Mouse (Mus musculus): Measurements from ENCODE around the gene Sfxn1.

Sfxn1 gene

DNA sequence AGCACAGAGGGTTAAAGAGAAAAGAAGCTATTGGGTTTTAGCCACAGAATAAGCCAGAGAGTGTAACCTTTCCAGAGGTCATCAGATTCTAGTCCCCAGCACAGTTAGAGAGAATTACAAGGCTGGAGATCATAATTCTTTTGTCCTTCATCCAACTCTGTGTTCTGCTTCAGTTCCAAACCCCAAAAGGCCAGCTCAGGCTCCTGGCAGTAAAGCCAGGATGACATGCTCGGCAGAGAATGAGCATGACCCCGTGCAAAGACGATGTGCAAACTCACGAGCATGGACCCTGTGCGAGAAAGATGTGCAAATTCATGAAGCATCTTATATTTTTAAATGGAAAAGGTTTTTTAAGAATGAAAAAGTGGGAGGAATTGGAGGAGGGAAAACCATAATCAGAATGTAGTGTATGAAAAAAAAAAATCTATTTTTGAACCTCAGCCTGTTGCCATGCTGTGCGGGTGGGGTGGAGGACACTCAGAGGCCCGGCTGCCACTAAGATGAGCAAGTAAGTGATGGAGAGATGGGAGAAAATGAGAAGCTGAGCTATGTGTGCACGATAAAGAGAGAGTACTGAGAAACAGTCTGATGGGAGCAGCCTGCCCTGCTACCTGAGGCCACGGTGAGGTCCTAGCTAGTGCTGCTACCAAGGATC, 66.2 kb downstream of the Sfxn1 start:
- no peak for DNase-seq (ENCODE audit: low read depth, low spot score)

DNA sequence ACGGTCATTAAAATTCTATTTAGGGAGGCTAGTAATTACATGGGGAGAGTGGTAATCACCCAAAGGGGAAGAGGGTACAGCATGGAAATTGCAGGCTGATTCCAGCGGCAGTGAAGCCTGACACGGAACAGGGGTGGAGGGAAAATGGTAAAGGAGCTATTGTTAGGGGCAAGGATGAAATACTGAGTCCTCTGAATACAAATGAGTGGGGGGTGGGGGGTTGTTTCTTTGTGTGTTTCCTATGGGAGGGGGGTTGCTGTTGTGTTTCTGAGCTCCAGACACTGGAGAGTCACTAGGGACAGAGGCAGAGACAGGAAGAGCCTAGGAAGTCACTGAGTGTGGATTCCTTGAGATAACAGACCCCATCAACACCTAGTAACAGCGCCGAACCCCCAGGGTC, 72.1 kb downstream of the Sfxn1 start:
- DNase-seq (ENCODE audit: low read depth, low spot score) = peak; percentile 14

DNA sequence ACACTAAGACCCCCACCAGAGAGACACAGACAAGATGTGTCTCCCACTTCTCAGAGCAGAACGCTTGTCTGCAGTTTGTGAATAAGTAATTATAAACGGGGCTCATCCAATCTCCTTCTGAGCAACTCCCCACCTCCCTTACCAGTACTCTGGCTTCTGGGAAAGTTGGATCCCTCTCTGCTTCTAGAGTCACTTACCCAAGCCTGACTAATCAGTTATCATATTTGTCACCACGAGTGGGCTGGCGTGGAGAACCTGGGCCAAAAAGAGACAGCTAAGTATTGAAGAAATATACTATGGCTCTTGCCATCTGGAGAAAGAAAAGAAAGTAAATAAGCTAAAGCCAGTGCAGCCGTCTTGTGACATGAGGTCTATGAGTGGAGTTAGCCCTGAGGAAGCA, 73.0 kb downstream of the Sfxn1 start:
- DNase-seq (ENCODE audit: low read depth, low spot score) = no peak

DNA sequence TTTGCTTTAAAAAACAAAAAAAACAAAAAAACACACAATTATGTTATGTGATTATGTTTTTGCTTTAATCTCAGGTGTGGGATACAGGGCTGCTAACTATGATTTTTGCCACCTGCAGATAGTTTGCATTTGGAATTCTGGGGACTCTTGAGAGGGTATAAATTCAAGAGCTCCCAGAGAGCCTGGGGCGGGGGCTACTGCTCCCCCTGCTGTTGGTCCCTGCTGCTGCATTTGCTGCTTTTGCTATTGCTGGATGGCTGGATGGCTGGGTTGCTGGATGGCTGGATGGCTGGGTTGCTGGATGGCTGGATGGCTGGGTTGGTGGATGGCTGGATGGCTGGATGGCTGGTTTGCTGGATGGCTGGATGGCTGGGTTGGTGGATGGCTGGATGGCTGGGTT, 75.7 kb downstream of the Sfxn1 start:
- DNase-seq (ENCODE audit: low read depth, low spot score) = peak; percentile 21

DNA sequence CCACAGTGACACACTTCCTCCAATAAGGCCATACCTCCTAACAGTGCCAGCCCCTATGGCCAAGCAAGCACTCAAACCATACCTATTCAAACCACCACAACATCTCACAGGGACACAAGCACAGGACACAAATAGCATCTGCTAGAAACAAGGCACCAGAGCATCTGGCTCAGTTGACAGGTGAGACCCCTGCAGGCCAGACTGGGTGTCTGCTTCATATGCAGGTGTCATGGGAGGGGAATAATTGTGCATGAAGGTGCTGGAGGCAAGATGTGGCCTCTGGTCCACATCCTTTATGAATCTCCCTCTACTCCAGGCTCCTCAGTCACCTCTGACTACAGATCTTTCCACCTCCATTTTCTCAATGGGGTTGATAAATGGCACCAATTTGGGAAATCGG, 80.8 kb downstream of the Sfxn1 start:
- peak; percentile 72 for DNase-seq (ENCODE audit: low read depth, low spot score)

DNA sequence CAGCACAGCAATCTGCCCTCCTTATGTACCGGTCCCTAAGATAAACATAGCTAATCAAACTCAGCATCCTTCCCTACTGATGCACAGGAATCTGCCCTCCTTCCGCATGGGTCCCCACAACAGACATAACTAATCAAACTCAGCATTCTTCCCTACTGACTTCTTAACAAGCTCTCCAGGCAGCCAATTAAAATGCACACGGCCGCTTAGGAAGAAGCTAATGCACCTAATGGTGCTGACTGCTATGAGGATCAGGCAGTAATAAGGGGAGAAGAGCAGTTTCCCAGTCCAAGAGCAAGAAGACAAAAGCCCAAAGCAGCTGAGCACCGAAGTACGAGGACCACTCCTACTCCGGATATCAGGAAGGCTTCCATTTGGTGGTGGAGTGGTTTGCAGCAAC, 81.2 kb downstream of the Sfxn1 start:
- DNase-seq (ENCODE audit: low read depth, low spot score) = peak; percentile 84

DNA sequence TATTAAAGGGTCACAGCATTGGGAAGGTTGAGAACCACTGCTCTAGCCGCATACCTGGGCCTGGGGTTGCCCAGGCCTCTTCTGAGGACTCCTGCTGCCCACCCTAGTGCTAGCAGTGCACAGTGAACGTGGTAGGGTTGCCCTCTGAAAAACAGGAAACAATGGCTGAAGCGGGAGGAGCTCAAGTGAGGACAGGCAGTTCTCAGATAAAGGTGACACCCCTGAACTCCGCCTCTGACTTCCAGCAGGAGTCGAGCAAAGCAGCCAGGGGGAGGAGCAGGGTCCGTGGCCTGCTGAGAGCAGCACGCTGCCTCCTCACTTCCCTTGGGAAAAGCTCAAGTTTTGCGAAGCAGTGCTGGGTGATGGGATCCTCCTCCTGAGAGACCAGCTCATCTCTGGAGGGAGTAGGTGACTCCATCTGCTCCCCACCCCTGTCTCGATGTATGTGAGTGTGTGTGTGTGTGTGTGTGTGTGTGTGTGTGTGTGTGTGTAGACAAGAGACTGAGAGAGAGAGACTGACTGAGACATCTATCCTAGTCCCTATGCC, 82.1 kb downstream of the Sfxn1 start:
- peak; percentile 75 for DNase-seq (ENCODE audit: low read depth, low spot score)

DNA sequence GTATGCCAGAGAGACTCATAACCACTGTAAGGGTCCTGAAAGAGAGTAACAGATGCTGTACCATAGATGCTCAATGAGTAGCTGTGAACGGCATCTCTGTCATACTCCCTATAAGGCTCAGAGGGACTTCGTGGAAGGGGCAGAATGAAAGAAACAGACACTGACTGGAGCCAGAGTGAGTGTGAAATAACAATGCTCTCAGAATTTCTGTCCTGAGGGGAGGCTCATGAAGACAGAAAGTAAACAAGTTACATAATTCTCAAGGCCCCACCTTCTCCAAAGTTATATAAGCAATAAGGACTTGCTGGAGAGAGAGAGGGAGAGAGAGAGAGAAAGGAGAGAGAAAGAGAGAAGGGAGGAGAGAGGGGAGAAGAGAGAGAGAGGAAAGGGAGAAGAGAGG, 84.2 kb downstream of the Sfxn1 start:
- DNase-seq (ENCODE audit: low read depth, low spot score) = no peak
